Mouse (Mus musculus): ENCODE measurements around the gene Ank2. TPM values are rescaled to one million over a fixed set of nuclear protein-coding genes. Genes with fewer than 3 reads are reported as not detected.
A peak's percentile ranks its signal among the peaks of the same experiment; 100 is the strongest.

Ank2 gene
- polyA plus RNA-seq, 1 experiment from 2014 or later: 78.8 TPM

GRCm38 (mm10) chr3:127139638-127140037 lies 359.5 kb downstream of the Ank2 start:
- 66% methylated on average over 2 of the region's 2 CpGs for WGBS
- Histone ChIP-seq H3K4me2 (ENCODE audit: low read depth, low read length, severe bottlenecking) (no peak overlapping the region), H3K27ac (ENCODE audit: low read depth, low read length) (no peak overlapping the region), H3K4me3 (ENCODE audit: low read depth, low read length) (no peak overlapping the region), H3K27me3 (ENCODE audit: control insufficient read depth, insufficient read depth, low read length) (no peaks in the 10 kb centered on the region), H3K36me3 (ENCODE audit: control insufficient read depth, insufficient read depth, low read length) (no peaks in the 10 kb centered on the region), H3K9me3 (ENCODE audit: control insufficient read depth, low read length) (no peaks in the 10 kb centered on the region), H3K4me1 (replicated peaks; ENCODE audit: control insufficient read depth, insufficient read depth, low read length) (0 out of 2 replicates have a peak, but pooled peaks cover 2% of the 10 kb centered on the region), H3K9ac (ENCODE audit: low read length) (no peak overlapping the region)
- ATAC-seq (replicated peaks; ENCODE audit: low FRiP score) (no peak; the same call in 1 of the 2 replicates), DNase-seq (ENCODE audit: low spot score) (no peak)

DNA sequence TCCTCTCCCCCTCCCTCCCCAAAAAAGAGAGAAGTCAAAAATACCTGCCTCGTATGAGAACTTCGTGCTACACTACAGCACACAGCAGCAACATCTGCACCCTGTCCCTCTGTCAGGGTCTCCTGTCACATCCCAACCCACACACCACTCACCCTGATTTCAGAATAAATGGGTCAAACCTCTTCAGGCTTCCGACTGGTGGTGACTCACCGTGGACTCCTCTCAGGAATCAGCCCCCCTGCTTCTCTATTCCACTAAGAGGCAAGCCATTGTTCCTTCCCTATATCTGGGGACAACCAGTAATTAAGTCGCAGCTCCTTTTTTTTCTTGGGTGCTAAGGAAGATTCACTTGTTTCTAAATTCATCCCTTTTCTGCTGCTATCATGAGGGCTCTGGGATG lies 361.6 kb downstream of the Ank2 start:
- Histone ChIP-seq H3K4me3 (ENCODE audit: low read depth, low read length) (no peak overlapping the region), H3K4me1 (replicated peaks; ENCODE audit: control insufficient read depth, insufficient read depth, low read length) (0 out of 2 replicates have a peak, but pooled peaks cover 2% of the 10 kb centered on the region), H3K4me2 (ENCODE audit: low read depth, low read length, severe bottlenecking) (no peak overlapping the region), H3K9me3 (ENCODE audit: control insufficient read depth, low read length) (no peaks in the 10 kb centered on the region), H3K36me3 (ENCODE audit: control insufficient read depth, insufficient read depth, low read length) (no peaks in the 10 kb centered on the region), H3K9ac (ENCODE audit: low read length) (no peak overlapping the region), H3K27me3 (ENCODE audit: control insufficient read depth, insufficient read depth, low read length) (no peaks in the 10 kb centered on the region), H3K27ac (ENCODE audit: low read depth, low read length) (no peak overlapping the region)
- WGBS: 70% methylated on average over 5 of the region's 5 CpGs
- no peak for DNase-seq (ENCODE audit: low spot score)
- ATAC-seq (replicated peaks; ENCODE audit: low FRiP score): no peak

GRCm38 (mm10) chr3:127134062-127134461 lies 365.1 kb downstream of the Ank2 start:
- DNase-seq (ENCODE audit: low spot score) (no peak), ATAC-seq (replicated peaks; ENCODE audit: low FRiP score) (no peak)
- no peak overlapping the region for H3K4me2 ChIP-seq (ENCODE audit: low read depth, low read length, severe bottlenecking)
- H3K27me3 ChIP-seq (ENCODE audit: control insufficient read depth, insufficient read depth, low read length): no peaks in the 10 kb centered on the region
- no peak overlapping the region for H3K27ac ChIP-seq (ENCODE audit: low read depth, low read length)
- no peak overlapping the region for H3K9ac ChIP-seq (ENCODE audit: low read length)
- peaks cover 2% of the 10 kb centered on the region; the same call in 1 of the 2 replicates for H3K4me1 ChIP-seq (replicated peaks; ENCODE audit: control insufficient read depth, insufficient read depth, low read length)
- H3K9me3 ChIP-seq (ENCODE audit: control insufficient read depth, low read length): no peaks in the 10 kb centered on the region
- no peaks in the 10 kb centered on the region for H3K36me3 ChIP-seq (ENCODE audit: control insufficient read depth, insufficient read depth, low read length)
- H3K4me3 ChIP-seq (ENCODE audit: low read depth, low read length): no peak overlapping the region
- WGBS: 73% methylated on average over 2 of the region's 2 CpGs

DNA sequence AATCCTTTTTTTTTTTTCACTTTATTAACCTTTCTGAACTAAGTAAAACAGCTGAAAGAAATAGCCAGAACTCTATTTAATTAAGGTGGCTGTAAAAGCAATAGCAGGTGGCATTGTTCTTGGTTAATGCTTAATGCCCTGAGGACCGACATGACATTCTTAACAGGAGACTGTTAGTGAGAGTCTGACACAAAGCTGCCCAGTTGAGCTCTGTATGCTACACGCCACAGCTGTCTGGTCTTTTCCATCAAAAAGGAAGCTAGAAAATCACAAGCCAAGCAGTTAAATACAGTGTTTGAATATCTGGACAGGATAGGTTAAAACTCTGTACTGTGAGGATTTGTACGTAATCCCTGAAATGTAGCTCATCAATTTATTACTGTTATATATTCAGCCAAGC lies 368.1 kb downstream of the Ank2 start:
- Histone ChIP-seq H3K4me1 (replicated peaks; ENCODE audit: control insufficient read depth, insufficient read depth, low read length) (peaks cover 2% of the 10 kb centered on the region; the same call in 1 of the 2 replicates), H3K27ac (ENCODE audit: low read depth, low read length) (no peak overlapping the region), H3K9me3 (ENCODE audit: control insufficient read depth, low read length) (no peaks in the 10 kb centered on the region), H3K4me2 (ENCODE audit: low read depth, low read length, severe bottlenecking) (no peak overlapping the region), H3K36me3 (ENCODE audit: control insufficient read depth, insufficient read depth, low read length) (no peaks in the 10 kb centered on the region), H3K4me3 (ENCODE audit: low read depth, low read length) (no peak overlapping the region), H3K27me3 (ENCODE audit: control insufficient read depth, insufficient read depth, low read length) (no peaks in the 10 kb centered on the region), H3K9ac (ENCODE audit: low read length) (no peak overlapping the region)
- ATAC-seq (replicated peaks; ENCODE audit: low FRiP score): peak; percentile 34; the same call in 1 of the 2 replicates
- WGBS: 23% methylated on average over 3 of the region's 3 CpGs
- DNase-seq (ENCODE audit: low spot score): no peak

GRCm38 (mm10) chr3:127130167-127130770 lies 368.9 kb downstream of the Ank2 start:
- no peaks in the 10 kb centered on the region for H3K36me3 ChIP-seq (ENCODE audit: control insufficient read depth, insufficient read depth, low read length)
- H3K4me3 ChIP-seq (ENCODE audit: low read depth, low read length): no peak overlapping the region
- DNase-seq (ENCODE audit: low spot score) (no peak), ATAC-seq (replicated peaks; ENCODE audit: low FRiP score) (peak; percentile 52)
- H3K9me3 ChIP-seq (ENCODE audit: control insufficient read depth, low read length): no peaks in the 10 kb centered on the region
- peaks cover 2% of the 10 kb centered on the region; the same call in 1 of the 2 replicates for H3K4me1 ChIP-seq (replicated peaks; ENCODE audit: control insufficient read depth, insufficient read depth, low read length)
- no peaks in the 10 kb centered on the region for H3K27me3 ChIP-seq (ENCODE audit: control insufficient read depth, insufficient read depth, low read length)
- no peak overlapping the region for H3K27ac ChIP-seq (ENCODE audit: low read depth, low read length)
- H3K9ac ChIP-seq (ENCODE audit: low read length): no peak overlapping the region
- H3K4me2 ChIP-seq (ENCODE audit: low read depth, low read length, severe bottlenecking): no peak overlapping the region
- 45% methylated on average over 12 of the region's 12 CpGs for WGBS

- H3K9ac ChIP-seq (ENCODE audit: low read length): no peak overlapping the region
- H3K9me3 ChIP-seq (ENCODE audit: control insufficient read depth, low read length): no peaks in the 10 kb centered on the region
- ATAC-seq (replicated peaks; ENCODE audit: low FRiP score) (no peak), DNase-seq (ENCODE audit: low spot score) (no peak)
- no peak overlapping the region for H3K27ac ChIP-seq (ENCODE audit: low read depth, low read length)
- H3K4me3 ChIP-seq (ENCODE audit: low read depth, low read length): no peak overlapping the region
- no peaks in the 10 kb centered on the region for H3K36me3 ChIP-seq (ENCODE audit: control insufficient read depth, insufficient read depth, low read length)
- H3K4me1 ChIP-seq (replicated peaks; ENCODE audit: control insufficient read depth, insufficient read depth, low read length): peaks cover 2% of the 10 kb centered on the region; the same call in 1 of the 2 replicates
- no peak overlapping the region for H3K4me2 ChIP-seq (ENCODE audit: low read depth, low read length, severe bottlenecking)
- WGBS: 53% methylated on average over 1 of the region's 1 CpGs
- no peaks in the 10 kb centered on the region for H3K27me3 ChIP-seq (ENCODE audit: control insufficient read depth, insufficient read depth, low read length)
Measured at GRCm38 (mm10) chr3:127129750-127130149, 369.4 kb downstream of the Ank2 start.

DNA sequence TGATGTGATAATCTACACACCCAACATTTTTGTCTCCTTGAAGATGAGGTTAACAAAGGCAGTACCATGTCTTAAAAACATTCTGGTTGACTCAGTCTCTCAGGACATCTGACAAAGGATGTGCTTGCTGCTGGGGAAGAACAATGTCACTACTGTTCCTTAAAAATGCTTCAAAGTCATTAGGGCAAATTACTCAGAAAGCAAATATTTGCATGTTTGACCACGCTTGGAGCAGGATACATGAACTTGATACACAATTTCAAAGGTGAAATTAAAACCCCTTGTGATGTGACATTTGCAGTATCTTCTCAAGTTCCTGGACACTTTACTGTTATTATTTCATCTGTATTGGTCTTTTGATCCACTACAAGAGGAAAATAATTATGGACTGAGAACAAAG lies 371.5 kb downstream of the Ank2 start:
- peaks cover 8% of the 10 kb centered on the region; the same call in 1 of the 2 replicates for H3K4me1 ChIP-seq (replicated peaks; ENCODE audit: control insufficient read depth, insufficient read depth, low read length)
- 50% methylated on average over 1 of the region's 1 CpGs for WGBS
- no peak overlapping the region for H3K27ac ChIP-seq (ENCODE audit: low read depth, low read length)
- H3K9me3 ChIP-seq (ENCODE audit: control insufficient read depth, low read length): no peaks in the 10 kb centered on the region
- H3K4me3 ChIP-seq (ENCODE audit: low read depth, low read length): no peak overlapping the region
- ATAC-seq (replicated peaks; ENCODE audit: low FRiP score): no peak
- H3K36me3 ChIP-seq (ENCODE audit: control insufficient read depth, insufficient read depth, low read length): no peaks in the 10 kb centered on the region
- no peak overlapping the region for H3K4me2 ChIP-seq (ENCODE audit: low read depth, low read length, severe bottlenecking)
- no peaks in the 10 kb centered on the region for H3K27me3 ChIP-seq (ENCODE audit: control insufficient read depth, insufficient read depth, low read length)
- H3K9ac ChIP-seq (ENCODE audit: low read length): no peak overlapping the region
- DNase-seq (ENCODE audit: low spot score): no peak

DNA sequence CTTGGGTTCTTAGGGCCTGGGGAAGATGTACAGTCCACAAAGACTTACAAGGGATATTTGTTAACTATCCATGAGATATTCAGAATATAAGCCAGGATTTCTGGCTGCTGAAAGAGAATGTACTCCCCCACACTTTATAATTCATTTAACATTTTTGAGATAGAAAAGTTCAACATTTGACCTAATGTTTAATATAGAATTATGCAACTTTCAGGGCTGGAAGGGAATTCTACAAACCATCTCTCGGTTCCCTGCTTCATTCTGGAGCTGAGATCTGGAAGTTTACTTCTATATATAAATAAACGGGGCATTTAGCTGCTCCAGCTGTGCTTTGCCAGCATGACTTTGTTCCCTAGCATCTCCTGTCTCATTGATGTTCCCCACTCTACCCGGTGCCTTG lies 372.9 kb downstream of the Ank2 start:
- Histone ChIP-seq H3K36me3 (ENCODE audit: control insufficient read depth, insufficient read depth, low read length) (no peaks in the 10 kb centered on the region), H3K4me2 (ENCODE audit: low read depth, low read length, severe bottlenecking) (no peak overlapping the region), H3K9me3 (ENCODE audit: control insufficient read depth, low read length) (no peaks in the 10 kb centered on the region), H3K9ac (ENCODE audit: low read length) (no peak overlapping the region), H3K4me1 (replicated peaks; ENCODE audit: control insufficient read depth, insufficient read depth, low read length) (peaks cover 8% of the 10 kb centered on the region; the same call in 1 of the 2 replicates), H3K4me3 (ENCODE audit: low read depth, low read length) (no peak overlapping the region), H3K27ac (ENCODE audit: low read depth, low read length) (no peak overlapping the region), H3K27me3 (ENCODE audit: control insufficient read depth, insufficient read depth, low read length) (no peaks in the 10 kb centered on the region)
- no peak for ATAC-seq (replicated peaks; ENCODE audit: low FRiP score)
- 67% methylated on average over 3 of the region's 3 CpGs for WGBS
- no peak for DNase-seq (ENCODE audit: low spot score)
